Mouse (Mus musculus): ENCODE results near the gene Ccl4.
A peak's percentile ranks its signal among the peaks of the same experiment; 100 is the strongest.

Ccl4 gene

DNA sequence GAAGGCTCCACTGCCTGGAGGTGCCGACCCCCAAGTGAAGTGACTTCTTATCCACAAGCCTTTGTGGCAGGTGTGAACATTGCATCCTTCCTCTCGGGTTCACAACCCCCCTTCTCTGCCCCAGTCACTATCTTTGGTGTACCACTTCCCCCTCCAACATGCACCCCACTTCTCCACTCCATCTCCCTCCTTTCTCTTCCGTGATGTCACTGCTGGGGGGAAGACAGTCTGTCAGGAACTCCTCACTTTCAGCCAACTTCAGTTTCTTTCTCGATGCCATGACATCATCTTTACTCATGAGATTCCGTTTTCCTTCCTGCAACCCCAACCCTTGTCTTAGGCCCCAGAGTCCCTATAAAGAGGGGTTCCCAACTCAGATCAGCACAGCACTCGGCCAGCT is at the start of gene Ccl4:
Ccl4 (plus strand) TSS at position 381 of the 400 bp plus-strand sequence.
- no peak for DNase-seq

DNA sequence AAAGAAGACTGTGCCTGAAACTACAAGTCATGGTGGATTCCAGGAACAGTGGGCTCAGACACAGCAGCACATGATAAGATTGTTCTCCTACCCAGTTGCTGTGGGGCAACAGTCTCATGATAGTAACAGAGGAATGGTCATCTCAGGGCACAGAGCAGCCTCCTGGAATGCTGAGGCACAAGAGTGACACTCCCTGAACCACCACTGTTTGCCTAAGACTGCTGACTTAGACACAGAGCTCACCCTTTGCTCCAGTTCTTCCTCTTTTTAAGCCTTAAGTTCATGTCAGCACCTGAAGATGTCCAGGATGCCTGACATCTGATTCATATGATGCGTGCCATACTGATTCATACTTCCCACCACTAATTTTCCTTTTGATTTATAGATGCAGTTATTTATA is 45.8 kb upstream of the Ccl4 start:
- DNase-seq: no peak

DNA sequence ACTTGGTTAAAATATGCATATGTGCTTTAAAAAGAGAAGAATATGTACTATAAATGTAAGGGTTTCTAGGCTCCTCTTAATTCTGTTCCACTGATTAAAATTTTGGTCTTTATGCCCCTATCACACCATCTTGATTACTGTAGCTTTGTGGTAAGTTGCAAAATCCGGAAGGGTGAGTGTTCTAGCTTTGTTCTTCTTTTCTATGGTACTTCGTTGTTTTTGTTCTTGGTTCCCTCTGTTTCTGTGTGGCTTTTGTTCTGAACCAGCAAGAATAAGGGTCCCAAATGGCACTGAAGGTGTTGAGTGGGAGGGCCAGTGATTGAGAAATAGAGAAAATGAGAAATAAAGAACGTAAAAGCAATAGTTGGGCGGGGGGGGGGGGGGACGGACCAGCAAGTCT is 44.1 kb upstream of the Ccl4 start:
- DNase-seq: no peak

DNA sequence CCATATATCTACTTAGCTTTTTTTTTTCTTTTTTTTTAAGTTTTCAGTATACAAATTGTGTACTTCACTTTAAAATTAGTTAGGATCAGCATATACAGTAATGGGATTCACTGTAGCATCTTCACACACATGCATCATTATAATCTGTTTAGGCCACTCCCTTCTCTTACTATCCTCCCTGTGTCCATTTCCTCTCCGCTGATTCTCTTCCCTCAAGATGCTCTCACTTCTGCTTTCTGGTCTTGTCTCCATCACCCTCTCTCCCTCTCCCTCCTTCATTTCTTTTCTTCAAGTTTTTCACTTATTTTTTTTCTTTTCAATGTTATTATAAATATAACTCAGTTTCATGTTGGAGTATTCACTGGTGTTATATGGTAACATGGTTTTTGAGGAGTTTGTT is 43.3 kb upstream of the Ccl4 start:
- no peak for DNase-seq

DNA sequence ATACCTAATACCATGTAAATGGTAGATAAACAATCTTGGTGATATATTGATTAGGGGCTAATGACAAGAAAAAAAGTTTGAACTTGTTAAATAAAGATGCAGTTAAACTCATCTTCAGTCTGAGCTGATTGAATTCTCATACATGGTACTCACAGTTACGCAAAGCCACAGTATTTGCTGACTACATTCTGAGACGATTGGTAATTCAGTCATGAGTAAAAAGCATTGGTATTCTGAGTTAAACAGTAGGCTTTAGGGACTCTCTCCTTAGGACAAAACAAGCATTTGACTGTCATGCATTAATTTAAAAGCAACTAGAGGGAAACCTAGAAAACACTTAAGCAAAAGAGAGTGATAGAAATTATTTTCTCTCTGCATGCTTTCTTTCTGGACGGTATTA is 38.8 kb upstream of the Ccl4 start:
- no peak for DNase-seq

DNA sequence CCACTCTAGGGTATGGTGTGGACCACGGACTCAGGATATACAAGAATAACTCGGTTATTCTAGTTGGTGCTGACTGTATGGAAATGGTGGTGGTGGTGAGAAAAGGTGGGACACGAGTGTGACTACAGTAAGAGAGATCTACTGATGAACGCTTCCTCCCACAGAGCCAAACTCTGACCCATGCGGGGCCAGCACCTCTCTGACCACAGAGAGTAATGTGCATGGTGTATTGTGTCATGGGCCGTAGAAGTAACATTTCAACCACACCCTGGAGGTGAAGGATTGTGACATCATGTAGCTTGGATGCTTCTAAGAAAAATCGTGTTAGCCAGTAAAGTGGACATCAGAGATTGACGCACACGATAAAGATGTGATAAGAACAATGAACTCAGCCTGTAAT is 33.6 kb upstream of the Ccl4 start:
- no peak for DNase-seq

DNA sequence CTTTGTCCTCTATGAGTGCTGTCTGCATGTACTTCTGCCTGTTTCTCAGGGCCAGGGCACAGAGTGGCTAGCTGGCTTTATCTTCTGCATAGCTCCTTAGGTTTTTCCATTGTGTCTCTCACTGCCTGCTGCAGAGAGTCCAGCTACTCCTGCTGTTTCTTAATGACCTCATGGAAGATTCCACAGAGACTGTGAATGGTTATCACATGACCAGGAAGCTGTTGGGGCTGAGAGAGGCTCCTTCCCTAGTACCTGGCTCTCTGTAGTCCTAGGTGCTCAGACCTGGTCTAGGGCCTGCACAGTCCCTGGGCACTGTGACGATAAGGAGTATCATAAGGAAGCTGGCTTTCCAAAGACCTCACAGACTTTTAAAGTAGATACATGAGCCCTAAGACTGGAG is 31.8 kb upstream of the Ccl4 start:
- no peak for DNase-seq

DNA sequence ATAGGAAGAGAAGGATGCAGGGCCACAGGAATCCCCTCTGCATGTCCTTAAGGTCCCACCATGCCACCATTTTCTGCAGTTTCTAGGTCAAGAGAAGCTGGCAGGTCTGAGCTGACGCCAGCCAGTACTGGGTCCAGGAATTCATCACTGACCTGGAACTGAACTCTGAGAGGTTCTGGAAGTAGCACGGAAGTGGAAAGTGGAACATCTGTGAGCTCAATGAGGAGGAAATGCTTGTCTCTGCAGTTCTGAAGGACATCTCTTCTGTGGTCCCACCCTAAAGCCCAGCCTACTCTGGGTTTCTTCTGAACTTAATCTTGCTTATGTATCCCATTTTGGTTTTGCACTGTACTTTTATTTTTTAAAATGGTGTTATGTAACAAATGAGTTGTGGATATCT is 31.3 kb upstream of the Ccl4 start:
- DNase-seq: no peak

DNA sequence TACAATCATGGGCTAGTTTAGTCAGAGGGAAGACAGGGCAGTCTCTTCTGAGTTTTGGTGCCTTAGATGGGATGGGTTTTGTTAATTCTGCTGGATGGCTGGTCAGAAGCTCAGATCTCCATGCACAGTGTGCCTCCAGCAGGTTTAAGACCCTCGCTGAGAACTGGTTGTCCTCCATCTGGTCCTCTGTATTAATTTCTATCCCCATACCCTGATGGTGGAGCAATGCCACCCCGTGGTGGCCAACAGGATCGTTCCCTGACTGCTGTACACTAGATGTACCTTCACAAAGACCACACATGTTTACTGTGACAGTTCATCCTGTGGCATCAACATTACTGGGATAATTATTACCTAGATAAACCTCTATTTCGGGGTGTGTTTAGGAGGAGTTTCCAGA is 29.6 kb upstream of the Ccl4 start:
- DNase-seq: no peak

DNA sequence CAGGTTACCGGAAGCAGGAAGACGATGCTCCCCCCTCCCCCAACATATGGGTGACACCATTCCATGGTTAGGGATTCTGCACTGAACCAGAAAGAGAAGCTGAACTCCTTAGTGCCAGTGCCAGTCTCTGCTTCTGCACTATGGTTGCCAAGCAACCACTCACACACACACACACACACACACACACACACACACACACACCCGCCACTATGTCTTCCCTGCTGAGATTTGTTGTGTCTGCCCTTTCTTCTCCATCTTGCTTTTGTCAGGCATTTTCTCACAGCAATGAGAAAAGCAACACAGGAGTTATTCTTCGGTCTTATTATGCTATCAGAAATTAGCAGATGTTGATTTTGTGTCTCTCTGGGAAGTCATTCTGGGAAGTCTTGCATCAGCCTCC is 28.0 kb upstream of the Ccl4 start:
- no peak for DNase-seq

DNA sequence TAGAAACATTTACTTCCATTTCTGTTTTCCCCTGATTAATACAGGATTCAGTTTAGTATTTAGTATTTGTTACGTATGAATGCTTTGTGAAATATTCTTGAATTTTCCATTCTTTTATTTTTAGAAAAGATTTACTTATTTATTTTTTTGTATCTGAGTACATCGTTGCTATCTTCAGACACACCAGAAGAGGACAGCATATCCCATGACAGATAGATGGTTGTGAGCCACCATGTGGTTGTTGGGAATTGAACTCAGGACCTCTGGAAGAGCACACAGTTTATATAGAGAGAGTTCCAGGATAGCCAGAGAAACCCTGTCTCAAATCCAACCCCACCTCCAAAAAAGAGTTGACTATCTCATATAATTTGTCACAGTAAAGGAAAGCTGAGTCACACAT is 27.5 kb upstream of the Ccl4 start:
- no peak for DNase-seq

DNA sequence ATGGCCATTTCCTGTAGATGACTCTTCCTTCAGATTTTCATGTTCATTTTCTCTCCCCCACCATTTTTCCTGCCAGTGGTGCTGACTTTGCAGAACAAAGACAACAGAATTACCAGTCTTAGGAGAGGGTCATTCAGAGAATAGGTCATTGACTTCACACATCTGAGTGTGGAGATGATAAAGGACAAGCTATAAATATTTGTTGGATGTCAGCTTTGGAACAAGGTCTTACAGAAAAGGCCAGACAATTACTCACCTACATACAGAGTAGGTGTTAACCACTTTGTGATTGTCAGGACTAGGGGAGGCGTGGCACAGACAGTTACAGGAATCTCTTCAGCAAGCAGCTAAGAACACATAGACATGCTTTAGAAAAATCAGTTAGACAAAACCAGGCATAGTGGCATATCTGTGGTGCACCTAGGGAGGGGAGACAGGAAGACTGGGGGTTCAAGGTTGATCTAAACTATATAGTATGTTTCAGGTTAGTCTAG is 25.6 kb upstream of the Ccl4 start:
- no peak for DNase-seq

DNA sequence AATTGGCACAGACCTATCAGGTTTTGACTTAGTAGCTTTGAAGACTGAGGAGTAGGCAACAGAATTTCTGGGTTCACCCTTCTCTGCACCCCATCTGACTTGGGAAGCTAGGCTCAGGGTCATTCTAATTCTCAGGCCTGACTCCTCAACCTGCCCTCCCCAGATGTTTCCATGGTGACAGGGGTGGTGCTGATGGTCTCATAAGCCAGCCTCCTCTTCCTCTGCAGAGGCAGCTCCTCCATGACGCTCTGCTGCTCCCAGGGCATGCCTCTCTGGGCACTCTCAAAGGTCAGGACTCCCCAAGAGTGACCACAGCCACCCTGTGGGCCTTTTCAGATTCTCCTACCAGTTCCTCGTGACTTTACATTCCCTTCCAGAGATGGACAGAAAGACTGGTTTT is 23.4 kb upstream of the Ccl4 start:
- no peak for DNase-seq

DNA sequence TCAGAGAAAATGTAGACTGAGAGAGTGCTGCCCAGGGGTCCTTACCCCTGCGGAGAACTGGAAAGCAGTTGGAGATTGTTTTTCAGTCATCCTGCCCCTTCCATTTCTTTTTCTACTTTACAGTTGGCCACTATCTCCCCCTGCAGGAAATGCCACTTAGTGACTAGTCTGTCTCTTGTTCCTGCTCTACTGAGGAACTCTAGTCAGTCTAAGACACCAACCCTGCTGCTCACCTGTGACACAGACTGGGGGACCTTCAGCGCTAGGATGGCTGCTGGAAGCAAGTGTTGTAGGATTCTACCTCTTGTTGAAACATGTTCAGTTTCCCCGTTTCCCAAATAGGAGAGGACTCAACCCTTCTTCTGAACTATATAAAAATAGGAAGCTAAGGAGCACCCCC is 22.9 kb upstream of the Ccl4 start:
- DNase-seq: no peak

DNA sequence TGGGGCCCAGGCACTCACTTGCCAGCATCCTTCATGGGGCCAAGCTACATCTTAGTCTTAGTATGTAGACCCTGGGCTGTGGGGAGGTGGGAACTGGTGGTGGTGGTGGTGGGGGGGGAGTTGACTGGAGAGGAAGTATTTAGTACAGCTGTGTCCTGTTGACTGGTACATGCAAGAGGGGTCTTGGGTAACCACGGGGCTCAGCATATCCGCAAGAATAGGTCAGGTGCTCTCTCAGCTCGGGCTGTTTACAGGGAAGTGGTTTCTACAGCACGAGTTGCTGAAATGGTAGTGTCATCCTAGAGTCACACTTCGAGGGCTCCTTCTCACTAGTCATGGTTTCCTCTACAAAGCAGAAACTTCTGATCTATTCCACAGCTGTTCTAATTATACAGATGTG is 22.2 kb upstream of the Ccl4 start:
- peak; percentile 40 for DNase-seq

DNA sequence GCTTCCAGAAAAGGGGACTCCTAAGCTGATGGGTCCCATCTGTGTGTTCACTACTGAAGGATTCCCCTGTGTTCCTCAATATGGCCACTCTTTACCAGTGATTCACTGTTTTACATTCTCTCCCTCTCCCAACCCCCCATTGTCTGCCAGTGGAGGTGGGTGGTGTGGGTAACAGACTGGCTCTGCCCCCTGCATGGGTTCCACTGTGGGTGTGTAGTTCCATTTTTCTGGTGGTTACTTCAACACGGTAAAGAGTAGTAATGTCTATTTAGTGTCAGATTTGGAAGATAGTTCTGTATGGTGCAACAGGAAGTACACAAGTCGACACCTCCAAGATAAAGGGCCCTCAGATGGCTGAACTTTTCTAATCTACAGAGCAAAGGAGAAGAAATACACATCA is 21.2 kb upstream of the Ccl4 start:
- DNase-seq: no peak

DNA sequence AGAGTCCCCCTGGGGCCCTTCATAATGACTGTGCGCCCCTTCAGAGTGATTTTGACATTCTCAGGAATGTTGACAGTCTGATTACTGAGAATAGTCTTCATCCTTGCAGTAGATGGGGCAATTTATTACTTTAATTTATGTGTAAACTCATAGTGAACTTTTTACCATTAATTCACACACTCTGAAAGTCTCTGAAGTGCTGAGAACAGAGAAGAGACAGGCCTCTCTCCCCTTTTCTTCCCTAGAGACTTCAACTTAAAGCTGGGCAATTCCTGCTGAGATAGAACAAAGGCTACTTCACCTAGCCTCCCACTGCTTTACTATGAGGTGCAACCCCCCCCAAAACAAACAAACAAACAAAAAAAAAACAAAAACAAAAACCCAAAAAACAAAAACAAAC is 16.9 kb upstream of the Ccl4 start, which contains the start of gene Rpl9-ps1:
Rpl9-ps1 (minus strand) TSS at position 101 of the 400 bp plus-strand sequence.
- no peak for DNase-seq

DNA sequence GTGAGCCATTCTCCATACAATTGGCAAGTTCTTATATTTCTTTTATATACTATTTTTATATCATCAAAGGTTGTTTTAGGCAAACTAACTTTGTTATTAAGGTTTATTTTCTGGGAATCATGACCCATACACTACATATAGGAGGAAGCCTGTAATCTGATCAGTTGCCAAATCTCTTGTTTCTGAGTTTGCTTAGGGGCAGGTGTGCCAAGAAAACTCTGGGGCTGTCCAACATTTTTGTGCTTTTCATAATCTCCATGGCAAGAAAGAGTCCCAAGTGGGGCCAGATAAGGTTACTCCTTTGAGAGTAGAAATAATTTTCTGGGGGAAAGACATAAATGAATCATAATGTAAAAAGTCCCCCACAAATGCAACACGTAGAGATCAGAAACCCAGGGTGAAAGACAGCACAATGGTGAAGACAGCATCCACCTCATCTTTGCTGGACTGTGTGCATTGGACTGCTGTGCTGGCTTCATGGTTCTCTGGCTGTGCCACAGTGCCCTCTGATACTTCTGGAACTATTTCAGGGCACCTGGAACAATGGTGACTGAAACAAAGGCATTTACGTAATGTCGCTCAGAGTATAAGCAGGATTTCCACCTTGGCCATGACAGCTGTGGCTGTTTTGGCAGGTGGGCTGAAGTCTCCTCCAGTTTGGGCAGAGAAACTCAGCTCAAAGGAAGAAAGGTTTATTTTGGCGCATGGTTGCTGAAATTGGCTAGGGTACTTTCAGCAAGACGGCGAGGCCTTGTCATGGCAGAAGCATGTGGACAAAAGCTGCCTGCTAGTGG is 15.8 kb upstream of the Ccl4 start:
- DNase-seq: no peak

DNA sequence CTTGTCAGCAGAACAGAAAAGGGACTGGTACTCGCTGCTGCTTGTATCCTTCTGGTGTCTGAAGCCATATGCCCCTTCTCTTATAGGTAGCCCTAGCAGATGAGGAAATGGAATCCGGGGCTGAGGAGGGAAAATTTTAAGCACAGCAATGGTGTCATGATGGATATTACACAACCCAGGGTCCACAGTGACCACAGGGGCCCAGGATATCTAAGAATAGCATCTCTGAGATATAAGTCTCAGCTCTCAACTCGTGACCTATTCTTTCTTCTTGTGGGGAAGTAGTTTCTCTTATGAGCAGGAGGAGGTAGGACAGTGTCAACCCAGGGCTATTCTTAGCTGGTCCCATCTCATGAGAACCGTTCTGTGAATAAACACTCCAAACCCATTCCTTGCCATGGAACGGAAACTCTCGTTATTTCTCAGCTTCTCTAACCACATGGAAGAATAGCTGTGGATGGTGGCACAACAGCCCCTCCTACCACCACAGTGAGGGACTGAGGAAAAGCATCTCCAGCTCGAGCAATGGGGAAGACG is 13.0 kb upstream of the Ccl4 start, which contains the start of gene Ccl3:
Ccl3 (minus strand) TSS at position 51 of the 537 bp plus-strand sequence.
- DNase-seq: no peak

DNA sequence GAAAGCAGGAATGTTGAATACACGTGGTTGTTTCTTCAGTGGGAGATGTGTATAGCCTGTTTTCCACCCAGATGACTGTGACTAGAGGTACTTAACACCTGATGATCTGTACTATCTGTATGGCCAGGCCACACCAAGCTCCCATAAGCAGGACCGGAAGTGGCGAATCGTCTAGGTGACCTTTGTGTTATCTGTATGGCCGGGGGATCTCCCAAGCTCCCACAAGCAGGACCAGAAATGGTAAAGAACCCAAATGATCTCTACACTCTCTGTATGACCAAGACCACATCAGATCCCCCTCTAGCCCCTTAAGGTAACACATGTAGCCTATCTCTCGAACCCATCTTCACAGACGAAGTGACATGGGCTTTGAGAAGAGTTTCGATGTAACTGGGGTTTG is 7.8 kb upstream of the Ccl4 start:
- no peak for DNase-seq

DNA sequence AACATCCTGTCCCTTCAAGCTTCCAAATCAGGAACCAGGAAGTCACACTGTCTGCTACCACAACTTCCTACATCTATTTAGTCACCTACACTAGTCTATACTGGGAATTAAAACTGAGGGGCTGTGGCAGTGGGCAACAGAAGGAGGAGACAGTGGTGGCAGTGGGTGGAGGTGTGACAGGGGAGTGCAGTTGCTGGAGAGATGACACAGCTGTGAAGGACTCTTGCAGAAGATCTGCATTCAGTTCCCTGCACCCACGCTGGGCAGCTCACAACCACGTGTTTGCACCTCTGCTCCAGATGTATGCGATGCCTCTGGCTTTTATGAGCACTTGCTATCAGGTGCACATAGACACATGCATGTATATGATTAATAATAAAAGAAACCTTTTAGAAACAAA is 4.9 kb upstream of the Ccl4 start:
- no peak for DNase-seq

DNA sequence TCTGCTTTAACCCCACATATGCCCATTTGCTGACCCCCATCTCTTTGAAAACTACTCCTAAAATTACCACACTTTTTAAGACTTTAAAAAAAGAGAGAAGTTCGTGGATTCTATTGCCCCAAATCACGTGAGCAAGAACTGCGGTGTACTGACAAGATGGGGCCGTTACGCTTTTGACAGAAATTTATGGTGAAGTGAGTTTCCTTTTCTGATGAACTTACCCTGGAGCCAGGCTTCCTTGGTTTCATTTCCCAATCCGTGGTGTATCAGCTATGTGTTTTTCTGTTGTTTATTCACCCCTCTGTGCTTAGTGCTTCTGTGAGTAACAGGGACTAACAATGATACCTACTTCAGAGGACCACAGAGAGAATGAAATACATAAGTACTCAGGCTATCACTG is 3.6 kb upstream of the Ccl4 start:
- no peak for DNase-seq

DNA sequence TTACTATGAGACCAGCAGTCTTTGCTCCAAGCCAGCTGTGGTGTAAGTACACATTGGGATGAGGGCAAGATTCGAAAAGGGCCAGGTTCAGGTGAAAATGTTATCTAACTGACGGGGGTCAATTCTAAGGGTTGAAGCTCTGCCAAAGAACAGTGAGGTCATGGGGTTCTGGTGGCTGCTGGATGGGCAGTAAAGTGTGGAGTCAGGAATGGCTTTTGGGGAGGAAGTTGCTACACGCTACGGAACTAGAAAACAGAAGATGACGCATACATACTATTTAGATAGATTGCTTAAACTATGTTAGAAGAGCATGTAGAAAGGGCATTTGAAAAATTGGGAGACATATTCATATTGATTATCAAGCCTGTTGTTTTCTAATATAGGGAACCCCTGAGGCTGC is 1.1 kb downstream of the Ccl4 start:
- DNase-seq: no peak

DNA sequence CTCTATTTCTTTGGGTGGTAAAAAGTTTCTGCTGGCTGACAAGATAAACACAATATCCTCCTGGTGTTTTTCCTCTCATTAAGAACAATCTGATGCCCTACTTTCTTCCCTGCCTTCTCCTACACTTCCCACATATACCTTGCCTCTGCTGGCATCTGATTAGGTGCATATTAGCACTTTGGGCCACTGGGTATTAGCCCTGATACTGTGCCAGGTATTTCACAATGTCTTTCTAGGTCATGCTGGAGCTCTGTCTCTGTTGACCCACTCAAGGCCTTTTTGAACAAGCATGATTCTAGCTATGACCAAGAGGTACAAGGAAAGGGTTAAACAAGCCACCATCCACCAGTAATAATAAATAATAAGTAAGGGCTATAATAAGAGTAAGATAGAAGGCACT is 9.4 kb downstream of the Ccl4 start:
- DNase-seq: no peak

DNA sequence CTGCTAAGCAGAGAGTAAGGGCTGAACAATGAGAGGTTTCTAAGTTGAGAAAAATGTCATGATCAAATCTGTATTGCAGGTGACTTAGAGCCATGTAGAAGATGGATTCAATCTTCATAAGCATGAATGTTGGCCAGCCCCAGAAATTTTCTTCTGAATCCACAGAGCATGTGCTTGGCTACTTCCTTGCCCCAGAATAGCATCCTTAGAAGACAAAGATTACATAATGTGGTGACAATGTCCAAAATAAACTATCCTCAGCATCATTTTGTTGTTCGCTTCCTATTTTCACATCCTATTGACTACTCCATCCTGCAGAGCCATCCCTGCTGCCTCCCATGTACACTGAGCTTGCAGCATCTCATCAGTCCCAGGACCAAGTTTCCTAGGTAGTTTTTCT is 13.3 kb downstream of the Ccl4 start:
- no peak for DNase-seq
